Mouse (Mus musculus): ENCODE data around the gene Ccdc186. TPM values are rescaled to one million over a fixed set of nuclear protein-coding genes. Genes with fewer than 3 reads are reported as not detected.
"Not testable (repeated sequence)": the region's sequence is repeated elsewhere in the genome, so short reads cannot be mapped to it uniquely, and the experiment has no call there.

The Ccdc186 gene
- polyA plus RNA-seq, 1 experiment from 2014 or later: 17.4 TPM

DNA sequence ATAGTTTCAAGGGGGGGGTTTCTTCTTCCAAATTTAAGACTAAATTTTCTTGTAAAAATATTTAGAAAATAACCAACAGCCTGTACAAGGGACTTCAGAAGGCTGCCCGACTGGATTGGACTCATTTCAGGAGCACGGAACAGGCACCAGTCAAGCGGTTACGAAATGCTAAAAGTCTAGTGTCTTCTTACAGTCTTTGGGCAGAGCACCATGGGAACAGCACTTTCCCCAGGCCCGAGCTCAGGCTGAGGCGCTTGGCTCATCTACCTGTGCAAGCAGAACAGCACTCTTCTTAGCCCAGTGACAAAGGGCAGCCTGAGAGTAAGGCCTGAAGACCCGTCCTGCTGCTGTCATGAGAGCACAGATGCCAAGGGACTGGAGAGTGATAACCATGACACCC, 34.1 kb downstream of the Ccdc186 start:
- Histone ChIP-seq H3K4me3 (ENCODE audit: low read length) (no peak overlapping the region), H3K36me3 (ENCODE audit: control insufficient read depth, insufficient read depth) (peaks cover 36% of the 10 kb centered on the region), H3K4me1 (ENCODE audit: control insufficient read depth, insufficient read depth, low read length) (no peaks in the 10 kb centered on the region), H3K4me2 (ENCODE audit: low read depth, low read length) (no peak overlapping the region), H3K9ac (ENCODE audit: low read length) (no peak overlapping the region), H3K9me3 (replicated peaks; ENCODE audit: control insufficient read depth, low read length) (no peaks in the 10 kb centered on the region), H3K27me3 (ENCODE audit: control insufficient read depth, insufficient read depth, low read length) (no peaks in the 10 kb centered on the region), H3K27ac (ENCODE audit: low read length) (no peak overlapping the region)
- no peak for ATAC-seq (replicated peaks; ENCODE audit: extremely low read depth, insufficient read depth, low FRiP score)
- whole genome bisulfite sequencing: 90% methylated on average over 7 of the region's 7 CpGs

DNA sequence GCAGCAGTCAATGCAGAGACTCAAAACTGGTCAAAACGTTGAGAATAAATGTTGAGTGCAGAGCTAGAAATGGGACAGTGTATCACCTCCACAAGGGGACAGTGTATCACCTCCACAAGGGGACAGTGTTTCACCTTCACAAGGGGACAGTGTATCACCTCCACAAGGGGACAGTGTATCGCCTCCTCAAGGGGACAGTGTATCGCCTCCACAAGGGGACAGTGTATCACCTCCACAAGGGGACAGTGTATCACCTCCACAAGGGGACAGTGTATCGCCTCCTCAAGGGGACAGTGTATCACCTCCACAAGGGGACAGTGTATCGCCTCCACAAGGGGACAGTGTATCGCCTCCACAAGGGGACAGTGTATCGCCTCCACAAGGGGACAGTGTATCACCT, 43.5 kb downstream of the Ccdc186 start:
- H3K4me3 ChIP-seq (ENCODE audit: low read length); H3K36me3 ChIP-seq (ENCODE audit: control insufficient read depth, insufficient read depth); H3K4me2 ChIP-seq (ENCODE audit: low read depth, low read length); H3K27me3 ChIP-seq (ENCODE audit: control insufficient read depth, insufficient read depth, low read length); ATAC-seq (replicated peaks; ENCODE audit: extremely low read depth, insufficient read depth, low FRiP score); H3K27ac ChIP-seq (ENCODE audit: low read length); H3K9me3 ChIP-seq (replicated peaks; ENCODE audit: control insufficient read depth, low read length); H3K9ac ChIP-seq (ENCODE audit: low read length): not testable (repeated sequence)
- WGBS: 93% methylated on average over 7 of the region's 7 CpGs
- peaks cover 31% of the 10 kb centered on the region for H3K4me1 ChIP-seq (ENCODE audit: control insufficient read depth, insufficient read depth, low read length)

DNA sequence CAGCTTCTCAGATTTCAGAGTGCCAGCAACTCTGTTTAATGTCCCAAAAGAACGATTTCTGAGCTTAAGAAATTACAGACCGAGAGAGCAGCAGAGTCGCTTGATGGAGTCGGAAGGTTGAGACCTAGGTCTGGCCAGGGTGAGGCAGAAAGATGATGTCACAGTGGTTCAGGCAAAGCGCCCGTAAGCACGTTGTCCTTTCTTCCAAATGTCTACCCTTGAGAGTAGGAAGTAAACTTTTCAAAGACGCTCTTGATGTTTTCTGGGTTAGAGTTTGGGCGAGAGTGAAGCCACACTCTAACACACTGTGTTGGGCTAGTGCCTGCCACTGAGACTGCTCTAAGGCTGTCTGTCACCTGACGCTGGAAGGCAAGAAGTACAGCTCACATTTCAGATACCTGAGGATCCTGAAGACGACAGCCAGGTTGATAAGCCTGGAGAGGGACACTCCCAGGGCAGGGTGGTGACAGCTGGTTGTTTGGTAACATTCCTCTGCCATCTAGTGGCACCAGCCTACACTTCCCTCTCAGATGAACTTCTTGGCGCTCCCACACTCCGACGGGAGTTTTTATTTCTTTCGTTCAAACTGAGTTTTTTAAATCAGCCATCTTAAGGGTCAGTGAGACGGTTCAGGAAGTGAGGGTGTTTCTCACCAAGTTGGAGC, 45.1 kb downstream of the Ccdc186 start:
- H3K9me3 ChIP-seq (replicated peaks; ENCODE audit: control insufficient read depth, low read length): no peaks in the 10 kb centered on the region
- H3K4me3 ChIP-seq (ENCODE audit: low read length): no peak overlapping the region; the same call in 1 of the 2 replicates
- H3K4me2 ChIP-seq (ENCODE audit: low read depth, low read length): peak overlapping the region; percentile 69
- no peaks in the 10 kb centered on the region for H3K36me3 ChIP-seq (ENCODE audit: control insufficient read depth, insufficient read depth)
- no peak overlapping the region for H3K27ac ChIP-seq (ENCODE audit: low read length)
- H3K27me3 ChIP-seq (ENCODE audit: control insufficient read depth, insufficient read depth, low read length): no peaks in the 10 kb centered on the region
- WGBS: 23% methylated on average over 16 of the region's 16 CpGs
- ATAC-seq (replicated peaks; ENCODE audit: extremely low read depth, insufficient read depth, low FRiP score): no peak
- H3K9ac ChIP-seq (ENCODE audit: low read length): peak overlapping the region; percentile 39; the same call in 1 of the 2 replicates
- peaks cover 33% of the 10 kb centered on the region for H3K4me1 ChIP-seq (ENCODE audit: control insufficient read depth, insufficient read depth, low read length)

DNA sequence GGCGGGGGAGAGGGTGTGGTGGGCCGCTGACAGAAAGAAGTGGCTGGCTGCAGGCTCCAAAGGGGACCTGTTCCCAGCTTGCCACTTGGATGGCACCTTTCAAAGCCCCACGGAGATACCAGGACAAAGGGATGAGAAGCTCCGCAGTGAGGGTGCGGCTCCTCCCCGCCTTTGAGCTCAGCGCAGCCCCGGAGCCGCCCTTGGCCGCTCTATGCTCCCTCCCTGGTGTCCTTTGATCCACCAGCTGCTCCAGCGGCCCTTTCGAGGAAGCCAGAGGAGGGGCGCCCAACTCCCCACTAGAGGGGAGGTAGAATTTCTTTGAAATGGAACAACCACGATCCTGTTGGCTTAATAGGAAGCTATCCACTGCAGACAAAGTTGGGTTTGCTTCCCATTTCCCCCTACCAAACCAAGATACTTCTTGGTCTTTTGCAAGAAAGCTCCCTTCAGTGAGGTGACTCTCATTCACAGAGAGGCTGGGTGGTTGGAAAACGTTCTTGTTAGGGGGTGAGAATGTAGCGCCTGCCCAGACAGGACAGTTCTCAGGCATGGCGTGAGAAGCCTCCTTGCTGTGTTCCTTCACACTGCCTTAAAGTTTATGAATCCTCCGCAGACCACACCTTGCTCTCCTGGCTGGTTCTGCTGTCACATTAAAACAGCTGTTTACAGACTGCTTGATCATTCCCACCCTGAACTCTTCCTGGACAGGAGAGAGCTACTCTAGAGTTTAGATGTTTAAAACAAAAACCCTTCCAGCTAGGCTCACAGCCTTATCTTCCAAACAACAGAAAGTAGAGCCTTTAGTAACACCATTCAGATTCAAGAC, 45.9 kb downstream of the Ccdc186 start:
- H3K4me2 ChIP-seq (ENCODE audit: low read depth, low read length): peak overlapping the region; percentile 69
- peak overlapping the region; percentile 41 for H3K4me3 ChIP-seq (ENCODE audit: low read length)
- H3K27ac ChIP-seq (ENCODE audit: low read length): no peak overlapping the region
- H3K36me3 ChIP-seq (ENCODE audit: control insufficient read depth, insufficient read depth): no peaks in the 10 kb centered on the region
- 10% methylated on average over 18 of the region's 18 CpGs for WGBS
- ATAC-seq (replicated peaks; ENCODE audit: extremely low read depth, insufficient read depth, low FRiP score): no peak
- no peaks in the 10 kb centered on the region for H3K27me3 ChIP-seq (ENCODE audit: control insufficient read depth, insufficient read depth, low read length)
- H3K9me3 ChIP-seq (replicated peaks; ENCODE audit: control insufficient read depth, low read length): no peaks in the 10 kb centered on the region
- peaks cover 33% of the 10 kb centered on the region for H3K4me1 ChIP-seq (ENCODE audit: control insufficient read depth, insufficient read depth, low read length)
- H3K9ac ChIP-seq (ENCODE audit: low read length): peak overlapping the region; percentile 63

DNA sequence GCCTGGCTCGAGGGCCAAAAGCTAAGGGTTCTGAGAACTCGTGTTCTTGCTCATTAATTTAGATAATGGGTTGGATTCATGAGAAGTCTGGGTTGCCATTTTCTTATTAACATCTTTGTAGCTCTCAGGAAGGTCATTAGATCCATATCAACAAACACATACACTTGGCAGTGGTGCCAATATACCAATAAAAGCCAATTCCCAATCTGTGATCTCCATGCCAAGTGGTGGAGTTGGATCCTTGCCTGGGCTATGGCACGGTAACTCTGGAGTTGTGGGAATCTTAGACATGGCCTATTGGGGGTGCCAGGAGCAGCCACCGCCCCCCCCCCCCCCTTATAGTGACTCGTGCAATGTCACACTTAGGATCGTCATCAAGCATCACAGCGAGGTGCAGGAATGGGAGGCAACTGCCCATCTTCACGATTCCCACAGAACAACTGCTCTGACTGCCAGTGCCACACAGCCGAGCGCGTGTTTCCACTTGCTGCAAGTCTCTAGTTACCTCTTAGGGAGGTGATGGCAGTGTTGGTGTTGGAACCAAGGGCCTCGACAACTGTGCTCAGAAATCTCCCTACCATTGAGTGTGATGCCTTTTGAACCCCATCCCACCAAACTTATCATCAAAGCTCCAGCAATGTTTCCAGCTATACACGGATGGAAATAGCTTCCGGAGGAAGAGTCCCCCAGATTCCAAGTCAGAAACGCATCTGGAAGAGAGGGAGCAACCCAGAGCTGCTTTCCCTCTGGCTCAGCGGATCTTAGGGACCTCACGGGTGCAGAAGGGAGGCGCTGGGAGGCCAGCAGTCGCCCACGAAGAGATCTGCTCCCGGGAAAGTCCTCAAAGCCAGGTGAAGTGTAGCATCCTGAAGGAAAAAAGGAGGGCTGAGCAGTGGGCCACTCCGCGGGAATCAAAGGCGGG, 46.8 kb downstream of the Ccdc186 start:
- Histone ChIP-seq H3K4me3 (ENCODE audit: low read length) (peak overlapping the region; percentile 41), H3K36me3 (ENCODE audit: control insufficient read depth, insufficient read depth) (no peaks in the 10 kb centered on the region), H3K4me1 (ENCODE audit: control insufficient read depth, insufficient read depth, low read length) (peaks cover 33% of the 10 kb centered on the region), H3K27me3 (ENCODE audit: control insufficient read depth, insufficient read depth, low read length) (no peaks in the 10 kb centered on the region), H3K9me3 (replicated peaks; ENCODE audit: control insufficient read depth, low read length) (no peaks in the 10 kb centered on the region), H3K9ac (ENCODE audit: low read length) (peak overlapping the region; percentile 63), H3K27ac (ENCODE audit: low read length) (peak overlapping the region; percentile 81), H3K4me2 (ENCODE audit: low read depth, low read length) (peak overlapping the region; percentile 69)
- no peak for ATAC-seq (replicated peaks; ENCODE audit: extremely low read depth, insufficient read depth, low FRiP score)
- 21% methylated on average over 24 of the region's 24 CpGs for WGBS

DNA sequence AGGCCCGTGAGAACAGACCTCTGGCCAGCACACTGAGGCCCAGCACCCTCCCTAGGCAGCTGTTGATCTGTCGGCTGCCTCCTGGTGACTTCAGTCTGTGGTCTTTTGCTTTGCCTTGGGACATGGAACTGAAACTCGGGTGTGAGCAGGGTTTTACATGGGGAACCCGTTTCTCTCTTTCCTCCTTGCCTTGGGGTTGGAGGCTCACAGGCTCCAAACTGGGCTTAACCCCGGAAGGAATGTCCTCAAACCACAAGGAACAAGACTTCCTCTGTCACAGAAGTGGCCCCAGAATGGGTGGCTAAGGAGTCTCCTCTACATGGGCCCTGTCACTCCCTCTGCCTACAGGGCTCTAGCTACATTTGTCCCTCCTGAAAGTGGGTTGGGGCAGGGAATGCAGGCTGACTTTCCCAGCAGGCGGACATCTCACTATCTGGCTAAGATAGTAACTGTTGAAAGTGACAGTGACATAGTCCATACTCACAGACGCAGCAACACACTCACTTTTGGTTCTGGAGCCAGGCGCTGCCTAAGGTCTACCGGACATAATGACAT, 47.5 kb downstream of the Ccdc186 start:
- H3K4me1 ChIP-seq (ENCODE audit: control insufficient read depth, insufficient read depth, low read length): peaks cover 33% of the 10 kb centered on the region
- no peaks in the 10 kb centered on the region for H3K9me3 ChIP-seq (replicated peaks; ENCODE audit: control insufficient read depth, low read length)
- H3K27ac ChIP-seq (ENCODE audit: low read length): peak overlapping the region; percentile 81
- H3K4me3 ChIP-seq (ENCODE audit: low read length): no peak overlapping the region
- WGBS: 21% methylated on average over 9 of the region's 9 CpGs
- peak; percentile 82 for ATAC-seq (replicated peaks; ENCODE audit: extremely low read depth, insufficient read depth, low FRiP score)
- H3K4me2 ChIP-seq (ENCODE audit: low read depth, low read length): no peak overlapping the region
- H3K9ac ChIP-seq (ENCODE audit: low read length): no peak overlapping the region
- H3K36me3 ChIP-seq (ENCODE audit: control insufficient read depth, insufficient read depth): no peaks in the 10 kb centered on the region
- H3K27me3 ChIP-seq (ENCODE audit: control insufficient read depth, insufficient read depth, low read length): no peaks in the 10 kb centered on the region

DNA sequence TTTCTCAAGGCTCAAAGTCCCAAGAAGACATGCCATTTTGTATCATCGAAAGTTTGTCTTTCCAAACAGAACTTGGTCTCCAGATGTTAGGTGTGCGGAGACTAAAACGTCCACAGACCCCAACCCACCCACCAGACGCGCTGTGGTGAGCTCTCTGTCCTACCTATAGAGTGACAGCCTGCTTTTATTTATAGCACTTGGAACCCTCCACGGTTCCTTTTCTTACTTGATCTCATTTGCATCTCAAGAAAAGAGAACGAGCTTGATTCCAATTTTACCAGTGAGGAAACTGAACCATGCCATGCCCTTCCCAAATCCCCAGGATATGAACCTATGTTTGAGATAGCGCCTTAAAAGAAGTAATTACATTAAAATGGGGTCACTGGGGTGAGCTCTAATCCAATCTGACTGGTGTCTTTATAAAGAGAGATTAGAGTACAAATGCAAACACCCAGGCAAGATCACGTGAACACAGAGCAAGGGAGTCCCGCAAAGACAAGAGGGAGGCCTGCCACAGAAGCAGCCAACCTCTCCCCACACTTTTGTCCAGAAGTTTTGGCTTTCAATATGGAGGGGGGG, 48.5 kb downstream of the Ccdc186 start:
- H3K27ac ChIP-seq (ENCODE audit: low read length): no peak overlapping the region; the same call in 1 of the 2 replicates
- WGBS: 63% methylated on average over 10 of the region's 10 CpGs
- ATAC-seq (replicated peaks; ENCODE audit: extremely low read depth, insufficient read depth, low FRiP score): no peak

DNA sequence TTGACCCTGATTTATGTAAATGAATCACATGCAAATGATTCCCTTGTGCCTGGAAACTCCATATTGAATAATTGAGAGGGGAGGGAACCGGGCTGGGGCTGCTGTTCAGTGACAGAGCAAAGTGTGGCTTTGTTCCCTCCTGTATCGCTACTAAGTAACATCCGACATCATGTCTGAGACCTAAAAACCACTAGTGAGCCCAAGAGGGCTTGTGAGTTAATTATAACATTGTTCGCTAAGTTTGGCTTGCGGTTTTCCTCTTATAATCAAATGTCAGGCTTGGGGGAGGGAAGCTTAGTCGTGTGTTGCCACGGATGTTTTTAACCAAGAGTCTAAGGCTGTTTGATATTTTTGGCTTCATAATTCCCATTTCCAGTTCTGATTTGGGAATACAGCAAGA, 49.8 kb downstream of the Ccdc186 start:
- Histone ChIP-seq H3K4me1 (ENCODE audit: control insufficient read depth, insufficient read depth, low read length) (peaks cover 30% of the 10 kb centered on the region), H3K27ac (ENCODE audit: low read length) (no peak overlapping the region), H3K4me2 (ENCODE audit: low read depth, low read length) (no peak overlapping the region), H3K4me3 (ENCODE audit: low read length) (no peak overlapping the region), H3K9me3 (replicated peaks; ENCODE audit: control insufficient read depth, low read length) (0 out of 2 replicates have a peak, but pooled peaks cover under 1% of the 10 kb centered on the region), H3K36me3 (ENCODE audit: control insufficient read depth, insufficient read depth) (no peaks in the 10 kb centered on the region), H3K27me3 (ENCODE audit: control insufficient read depth, insufficient read depth, low read length) (no peaks in the 10 kb centered on the region), H3K9ac (ENCODE audit: low read length) (no peak overlapping the region)
- ATAC-seq (replicated peaks; ENCODE audit: extremely low read depth, insufficient read depth, low FRiP score): no peak
- 63% methylated on average over 7 of the region's 7 CpGs for WGBS

More for the DNA sequence above, 48.5 kb downstream of the Ccdc186 start:
- no peaks in the 10 kb centered on the region for H3K27me3 ChIP-seq (ENCODE audit: control insufficient read depth, insufficient read depth, low read length)
- H3K4me2 ChIP-seq (ENCODE audit: low read depth, low read length): no peak overlapping the region
- H3K4me1 ChIP-seq (ENCODE audit: control insufficient read depth, insufficient read depth, low read length): peaks cover 33% of the 10 kb centered on the region
- no peak overlapping the region for H3K4me3 ChIP-seq (ENCODE audit: low read length)
- H3K9ac ChIP-seq (ENCODE audit: low read length): no peak overlapping the region
- H3K36me3 ChIP-seq (ENCODE audit: control insufficient read depth, insufficient read depth): no peaks in the 10 kb centered on the region
- H3K9me3 ChIP-seq (replicated peaks; ENCODE audit: control insufficient read depth, low read length): no peaks in the 10 kb centered on the region
